Mouse (Mus musculus) 416B (cell line): ENCODE results near the gene 3830403N18Rik.
"Not testable (repeated sequence)": the region's sequence is repeated elsewhere in the genome, so short reads cannot be mapped to it uniquely, and the experiment has no call there.

Experiments
- DNase-seq: peaks from one replicate; pipeline ENCODE4 v3.0.0; 2011; ENCODE audit warnings: low read depth

Gene 3830403N18Rik

DNA sequence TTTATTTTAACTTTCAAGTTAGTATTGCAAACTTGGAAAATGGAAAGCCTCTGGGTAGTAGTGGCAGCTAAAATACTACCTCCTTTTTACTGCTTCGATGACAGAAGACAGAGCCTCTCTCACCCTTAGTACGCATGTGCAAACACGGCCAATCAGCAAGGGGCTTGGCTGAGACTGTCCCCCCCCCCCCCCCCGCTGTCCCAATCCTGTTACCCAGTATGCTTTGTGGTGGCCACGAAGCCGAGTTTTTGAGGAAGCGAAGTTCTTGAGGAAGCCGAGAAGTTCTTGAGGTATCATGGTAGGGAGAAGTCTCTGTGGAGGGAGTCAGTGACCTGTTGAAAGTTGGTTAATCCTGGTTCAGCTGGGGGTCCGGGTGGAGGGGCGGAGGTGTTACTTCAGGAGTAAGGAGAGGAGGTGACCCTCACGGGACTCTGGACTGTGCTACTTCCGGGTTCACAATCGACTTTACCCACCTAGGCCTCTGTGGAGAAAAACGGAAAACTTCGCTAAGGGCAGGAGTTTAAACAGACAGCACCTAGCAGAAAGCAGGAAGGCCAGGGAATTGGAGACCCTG, at the start of gene 3830403N18Rik:
TSS of gene 3830403N18Rik (plus strand) at position 237 of the 574 bp plus-strand sequence.
- DNase-seq, result peak; percentile 0

DNA sequence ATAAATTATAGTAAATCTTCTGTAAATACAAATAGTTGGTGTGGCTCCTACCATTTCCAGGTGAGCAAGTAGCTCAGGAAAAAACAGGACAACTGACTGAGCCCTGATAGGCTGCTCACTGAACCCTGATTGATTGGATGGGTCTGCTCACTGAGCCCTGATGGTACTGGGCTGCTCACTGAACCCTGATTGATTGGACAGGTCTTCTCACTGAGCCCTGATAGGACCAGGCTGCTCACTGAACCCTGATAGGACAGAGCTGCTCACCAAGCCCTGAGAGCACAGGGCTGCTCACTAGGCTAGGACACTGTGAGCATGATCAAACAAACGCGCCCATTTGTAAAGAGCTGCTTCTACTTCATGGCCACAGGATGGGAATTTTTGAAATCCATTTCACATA, 15.0 kb downstream of the 3830403N18Rik start:
- no peak for DNase-seq

DNA sequence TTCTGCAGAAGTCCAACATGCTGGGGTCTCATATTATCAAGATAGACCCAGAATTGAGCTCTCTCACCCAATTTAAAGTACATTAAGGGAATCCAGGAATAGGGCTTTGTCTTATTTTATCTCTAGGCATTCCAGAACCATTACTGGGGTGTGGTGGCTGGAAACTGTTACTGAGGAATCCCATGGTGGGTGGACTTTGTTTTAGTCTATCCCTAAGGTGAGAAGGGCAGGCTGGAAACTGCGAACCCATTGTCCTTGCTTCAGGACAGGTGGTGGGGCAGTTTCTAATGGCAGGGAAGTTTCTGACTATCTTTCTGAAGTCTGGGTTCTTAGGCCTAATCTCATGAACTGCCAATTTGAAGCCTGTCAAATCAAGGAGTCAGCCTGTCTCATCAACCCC, 50.1 kb downstream of the 3830403N18Rik start:
- not testable (repeated sequence) for DNase-seq
